Mouse (Mus musculus): ENCODE results near the gene Bag5. TPM values are rescaled to one million over a fixed set of nuclear protein-coding genes. Genes with fewer than 3 reads are reported as not detected.

Bag5 gene
- total and polyA plus RNA-seq, 3 experiments, result 24.1 to 27.9 (median 25.6) TPM

- TF ChIP-seq RAD21 (IDR thresholded peaks at IDR 0.05; ENCODE audit: low read depth, low read length), result no peak
- no peak for TF ChIP-seq JUND (conservative IDR thresholded peaks at IDR 0.05; ENCODE audit: low read depth, low read length)
- TF ChIP-seq RCOR1 (conservative IDR thresholded peaks at IDR 0.05; ENCODE audit: low read depth, low read length), result no peak
- TF ChIP-seq CHD2 (IDR thresholded peaks at IDR 0.05; ENCODE audit: low read length), result no peak
- TF ChIP-seq SMC3 (IDR thresholded peaks at IDR 0.05; ENCODE audit: low read depth, low read length), result no peak
- no peak for TF ChIP-seq ELF1 (IDR thresholded peaks at IDR 0.05; ENCODE audit: low read depth, low read length)
- no peak for TF ChIP-seq E2F4 (IDR thresholded peaks at IDR 0.05; ENCODE audit: insufficient replicate concordance, low read depth, low read length)
- TF ChIP-seq ZC3H11A (IDR thresholded peaks at IDR 0.05; ENCODE audit: low read depth, low read length), result no peak
- no peak for TF ChIP-seq EP300 (IDR thresholded peaks at IDR 0.05; ENCODE audit: low read length)
- TF ChIP-seq BHLHE40 (IDR thresholded peaks at IDR 0.05; ENCODE audit: low read depth, low read length), result no peak
- no peak for TF ChIP-seq SIN3A (IDR thresholded peaks at IDR 0.05; ENCODE audit: low read length)
- H3K4me2 ChIP-seq (ENCODE audit: insufficient read depth, low read depth, poor library complexity, severe bottlenecking), result no peak overlapping the region
- in situ Hi-C loops (cut with MboI; ENCODE audit: low pct_ligation_motif_present, low pct_unique_long_range_greater_than_20kb, low sequenced_read_pairs), result no loop called here
- peaks cover 0 to 4% of the 10 kb centered on the region in 2 experiments; a peak in 2 of 4 replicates for H3K4me1 ChIP-seq (ENCODE audit: control insufficient read depth in 1 of 2, insufficient read depth in 2 of 2)
- no peak overlapping the region for H3K4me3 ChIP-seq (replicated peaks in 1 of 3; ENCODE audit: low read depth in 2 of 3, low read length in 2 of 3, poor library complexity in 1 of 3)
- H3K27ac ChIP-seq (ENCODE audit: insufficient read depth, low read depth), result no peak overlapping the region
- no peaks in the 10 kb centered on the region for H3K79me2 ChIP-seq (replicated peaks; ENCODE audit: control insufficient read depth, extremely low read depth, insufficient read depth, poor library complexity, severe bottlenecking)
- DNase-seq (ENCODE audit: extremely low read depth), result no peak
- H3K9me3 ChIP-seq (replicated peaks; ENCODE audit: low read length), result peaks cover 4% of the 10 kb centered on the region
- no peaks in the 10 kb centered on the region for H3K36me3 ChIP-seq (replicated peaks in 1 of 2; ENCODE audit: control insufficient read depth in 1 of 2, insufficient read depth in 1 of 2, low read length in 1 of 2)
- dilution Hi-C loops (cut with MboI; ENCODE audit: extremely low pct_ligation_motif_present, extremely low pct_unique_long_range_greater_than_20kb, low sequenced_read_pairs), result no loop called here
- H3K9ac ChIP-seq (ENCODE audit: insufficient read depth, low read depth), result no peak overlapping the region
- H3K27me3 ChIP-seq (replicated peaks), result peaks cover 18% of the 10 kb centered on the region
Observed at GRCm38 (mm10) chr12:111752491-111752890, 39.4 kb upstream of the Bag5 start.

GRCm38 (mm10) chr12:111750739-111751138 lies 37.7 kb upstream of the Bag5 start:
- Histone ChIP-seq H3K27ac (ENCODE audit: insufficient read depth, low read depth) (no peak overlapping the region), H3K4me1 (ENCODE audit: control insufficient read depth in 1 of 2, insufficient read depth in 2 of 2) (peaks cover 8 to 20% of the 10 kb centered on the region in 2 experiments), H3K27me3 (replicated peaks) (peaks cover 8% of the 10 kb centered on the region), H3K4me3 (replicated peaks in 1 of 3; ENCODE audit: low read depth in 2 of 3, low read length in 2 of 3, poor library complexity in 1 of 3) (no peak overlapping the region), H3K9ac (ENCODE audit: insufficient read depth, low read depth) (no peak overlapping the region), H3K4me2 (ENCODE audit: insufficient read depth, low read depth, poor library complexity, severe bottlenecking) (no peak overlapping the region), H3K79me2 (replicated peaks; ENCODE audit: control insufficient read depth, extremely low read depth, insufficient read depth, poor library complexity, severe bottlenecking) (no peaks in the 10 kb centered on the region), H3K36me3 (replicated peaks in 1 of 2; ENCODE audit: control insufficient read depth in 1 of 2, insufficient read depth in 1 of 2, low read length in 1 of 2) (no peaks in the 10 kb centered on the region), H3K9me3 (replicated peaks; ENCODE audit: low read length) (peaks cover 4% of the 10 kb centered on the region)
- TF ChIP-seq ETS1 (conservative IDR thresholded peaks at IDR 0.05; ENCODE audit: low read depth, low read length), result no peak
- no peak for TF ChIP-seq KAT2A (IDR thresholded peaks at IDR 0.05; ENCODE audit: insufficient replicate concordance, low read length)
- dilution Hi-C loops (cut with MboI; ENCODE audit: extremely low pct_ligation_motif_present, extremely low pct_unique_long_range_greater_than_20kb, low sequenced_read_pairs), result no loop called here
- in situ Hi-C loops (cut with MboI; ENCODE audit: low pct_ligation_motif_present, low pct_unique_long_range_greater_than_20kb, low sequenced_read_pairs), result no loop called here
- DNase-seq (ENCODE audit: extremely low read depth), result no peak

- no peaks in the 10 kb centered on the region for H3K36me3 ChIP-seq (replicated peaks in 1 of 2; ENCODE audit: control insufficient read depth in 1 of 2, insufficient read depth in 1 of 2, low read length in 1 of 2)
- H3K27ac ChIP-seq (ENCODE audit: insufficient read depth, low read depth), result no peak overlapping the region
- H3K79me2 ChIP-seq (replicated peaks; ENCODE audit: control insufficient read depth, extremely low read depth, insufficient read depth, poor library complexity, severe bottlenecking), result no peaks in the 10 kb centered on the region
- no peak overlapping the region for H3K9ac ChIP-seq (ENCODE audit: insufficient read depth, low read depth)
- no peak overlapping the region for H3K4me2 ChIP-seq (ENCODE audit: insufficient read depth, low read depth, poor library complexity, severe bottlenecking)
- TF ChIP-seq HCFC1 (IDR thresholded peaks at IDR 0.05; ENCODE audit: low read depth, low read length), result no peak
- no peak for TF ChIP-seq CTCF (conservative IDR thresholded peaks at IDR 0.05 in 1 of 2, IDR thresholded peaks at IDR 0.05 in 1 of 2; ENCODE audit: low read depth in 2 of 2, low read length in 2 of 2)
- TF ChIP-seq NRF1 (IDR thresholded peaks at IDR 0.05; ENCODE audit: low read depth, low read length), result no peak
- H3K4me3 ChIP-seq (replicated peaks in 1 of 3; ENCODE audit: low read depth in 2 of 3, low read length in 2 of 3, poor library complexity in 1 of 3), result no peak overlapping the region
- no peaks in the 10 kb centered on the region for H3K27me3 ChIP-seq (replicated peaks)
- dilution Hi-C loops (cut with MboI; ENCODE audit: extremely low pct_ligation_motif_present, extremely low pct_unique_long_range_greater_than_20kb, low sequenced_read_pairs) (no loop called here), in situ Hi-C loops (cut with MboI; ENCODE audit: low pct_ligation_motif_present, low pct_unique_long_range_greater_than_20kb, low sequenced_read_pairs) (loop anchor here (10.0 kb wide), 1 partner anchor 107 kb away; no protein-coding TSS in a partner anchor)
- DNase-seq (ENCODE audit: extremely low read depth), result no peak
- peaks cover 4% of the 10 kb centered on the region for H3K9me3 ChIP-seq (replicated peaks; ENCODE audit: low read length)
- H3K4me1 ChIP-seq (ENCODE audit: control insufficient read depth in 1 of 2, insufficient read depth in 2 of 2), result peaks cover 35 to 48% of the 10 kb centered on the region in 2 experiments
Observed at GRCm38 (mm10) chr12:111747421-111747820, 34.4 kb upstream of the Bag5 start.

Data from CH12.LX (cell line).